ENCODE assay signal across 7 mouse cellular contexts in the genomic region with DNA sequence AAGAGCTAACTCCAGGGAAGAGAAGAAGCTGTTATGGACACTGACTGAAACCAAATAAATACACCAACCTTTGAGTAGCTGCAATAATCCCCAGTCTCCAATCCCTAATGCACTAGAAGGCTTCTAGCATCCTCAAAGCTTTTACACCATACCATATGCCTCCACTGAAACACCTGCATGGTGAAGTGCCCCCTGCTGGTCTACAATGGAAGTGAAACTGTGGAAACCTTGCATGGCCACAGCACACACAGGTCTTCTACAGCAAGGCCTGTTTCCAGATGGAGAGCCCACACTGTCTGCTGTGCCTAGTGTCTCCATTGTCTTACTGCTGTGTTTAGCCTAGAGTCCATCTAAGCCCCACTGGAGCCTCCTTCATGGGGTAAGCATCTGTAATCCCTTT. TPM values are rescaled to one million over a fixed set of nuclear protein-coding genes. Genes with fewer than 3 reads are reported as not detected.
DNase-seq lines count a peak whose midpoint lies in the region; ATAC-seq and TF ChIP-seq lines count a peak whose summit lies in the region.

No protein-coding gene starts in this region.

- H3K4me3 ChIP-seq in midbrain, embryonic 11.5 days (ENCODE audit: low read depth, low read length) = no peak overlapping the region
- H3K4me3 ChIP-seq in midbrain, embryonic 16.5 days (ENCODE audit: low read depth, low read length) = no peak overlapping the region
- H3K4me3 ChIP-seq in limb, embryonic 10.5 days = no peak overlapping the region

- peak; percentile 91 for DNase-seq in midbrain, embryonic 11.5 days (ENCODE audit: low spot score, missing footprints)
- DNase-seq in MN1 (ENCODE audit: low spot score) = peak; percentile 67
- DNase-seq in brain, embryonic 14.5 days (ENCODE audit: low read depth) = peak; percentile 46
- peak; percentile 45 to 58 for DNase-seq in frontal cortex, postnatal 36 days (ENCODE audit: low spot score in 2 of 2)
- peak; percentile 63 for DNase-seq in limb, embryonic 10.5 days (ENCODE audit: low spot score)
- peak; percentile 57 for DNase-seq in retina, postnatal 7 days (ENCODE audit: low read depth, low spot score)

- no peak overlapping the region for H3K27ac ChIP-seq in midbrain, embryonic 11.5 days (ENCODE audit: low read depth, low read length)
- no peak overlapping the region for H3K27ac ChIP-seq in midbrain, embryonic 16.5 days (ENCODE audit: low read length)
- no peak overlapping the region for H3K27ac ChIP-seq in limb, embryonic 10.5 days

- H3K36me3 ChIP-seq in midbrain, embryonic 11.5 days (ENCODE audit: control insufficient read depth, insufficient read depth, low read length) = peaks cover 3% of the 10 kb centered on the region; the same call in 1 of the 2 replicates
- H3K36me3 ChIP-seq in midbrain, embryonic 16.5 days (ENCODE audit: control insufficient read depth, insufficient read depth, low read length) = peaks cover 33% of the 10 kb centered on the region
- H3K36me3 ChIP-seq in limb, embryonic 10.5 days = peaks cover 67% of the 10 kb centered on the region

- no peak for TF ChIP-seq POLR2A in brain, embryonic 14.5 days (IDR thresholded peaks at IDR 0.05; ENCODE audit: borderline replicate concordance, extremely low read depth, insufficient read depth, insufficient read length, poor library complexity, severe bottlenecking)

- ATAC-seq in midbrain, embryonic 11.5 days (ENCODE audit: low FRiP score) = no peak
- ATAC-seq in midbrain, embryonic 16.5 days = no peak

- H3K4me2 ChIP-seq in midbrain, embryonic 11.5 days = no peak overlapping the region
- H3K4me2 ChIP-seq in midbrain, embryonic 16.5 days (ENCODE audit: low read length) = no peak overlapping the region

- no peaks in the 10 kb centered on the region for H3K4me1 ChIP-seq in midbrain, embryonic 11.5 days (ENCODE audit: control insufficient read depth, insufficient read depth, low read length)
- H3K4me1 ChIP-seq in midbrain, embryonic 16.5 days (ENCODE audit: control insufficient read depth, insufficient read depth, low read length) = no peaks in the 10 kb centered on the region
- no peaks in the 10 kb centered on the region for H3K4me1 ChIP-seq in limb, embryonic 10.5 days

- H3K9ac ChIP-seq in midbrain, embryonic 11.5 days (ENCODE audit: low read length) = no peak overlapping the region
- H3K9ac ChIP-seq in midbrain, embryonic 16.5 days (ENCODE audit: low read depth, low read length) = no peak overlapping the region

- no peaks in the 10 kb centered on the region for H3K9me3 ChIP-seq in midbrain, embryonic 11.5 days (ENCODE audit: control insufficient read depth, low read length)
- H3K9me3 ChIP-seq in midbrain, embryonic 16.5 days (replicated peaks; ENCODE audit: control insufficient read depth, low read length, poor library complexity, severe bottlenecking) = no peaks in the 10 kb centered on the region
- no peaks in the 10 kb centered on the region for H3K9me3 ChIP-seq in limb, embryonic 10.5 days (replicated peaks)

- TF ChIP-seq CTCF in brain, embryonic 14.5 days (IDR thresholded peaks at IDR 0.05; ENCODE audit: borderline replicate concordance, extremely low read depth, insufficient read depth, insufficient read length) = peak; percentile 75; the same call in 1 of the 2 replicates

- no peaks in the 10 kb centered on the region for H3K27me3 ChIP-seq in midbrain, embryonic 11.5 days (ENCODE audit: control insufficient read depth, insufficient read depth, low read length)
- no peaks in the 10 kb centered on the region for H3K27me3 ChIP-seq in midbrain, embryonic 16.5 days (ENCODE audit: control insufficient read depth, insufficient read depth, low read depth, low read length)
- no peaks in the 10 kb centered on the region for H3K27me3 ChIP-seq in limb, embryonic 10.5 days (ENCODE audit: low read depth, poor library complexity, severe bottlenecking)

RNA-seq across cellular contexts. Expression of a gene that starts 10.1 kb away (rescaled TPM):
- 137 and 160 TPM in 2 replicates for polyA plus RNA-seq in midbrain, embryonic 11.5 days (2014; fragmentation: Nextera tagmentation; extraction: Ambion mirVana)
- 94.6 and 94.8 TPM in 2 replicates for polyA plus RNA-seq in midbrain, embryonic 16.5 days (2015; fragmentation: Nextera tagmentation; extraction: Ambion mirVana)
- polyA plus RNA-seq in brain, embryonic 14.5 days (2012; rRNA removed) = 46.9 and 52.6 TPM in 2 replicates
- 129 and 133 TPM in 2 replicates for polyA plus RNA-seq in limb, embryonic 10.5 days (2016; fragmentation: Nextera tagmentation; extraction: Ambion mirVana)

RNA-seq across cellular contexts. Expression of a gene that starts 25.5 kb away (rescaled TPM):
- 16.7 and 18.4 TPM in 2 replicates for polyA plus RNA-seq in midbrain, embryonic 11.5 days (2014; fragmentation: Nextera tagmentation; extraction: Ambion mirVana)
- polyA plus RNA-seq in midbrain, embryonic 16.5 days (2015; fragmentation: Nextera tagmentation; extraction: Ambion mirVana) = 20.2 and 21.7 TPM in 2 replicates
- 19.3 and 24.0 TPM in 2 replicates for polyA plus RNA-seq in brain, embryonic 14.5 days (2012; rRNA removed)
- polyA plus RNA-seq in limb, embryonic 10.5 days (2016; fragmentation: Nextera tagmentation; extraction: Ambion mirVana) = 8.6 and 13.5 TPM in 2 replicates

RNA-seq across cellular contexts. Expression of a gene that starts 38.7 kb away (rescaled TPM):
- 42.4 and 46.3 TPM in 2 replicates for polyA plus RNA-seq in midbrain, embryonic 11.5 days (2014; fragmentation: Nextera tagmentation; extraction: Ambion mirVana)
- 27.9 and 31.6 TPM in 2 replicates for polyA plus RNA-seq in midbrain, embryonic 16.5 days (2015; fragmentation: Nextera tagmentation; extraction: Ambion mirVana)
- 35.4 and 36.9 TPM in 2 replicates for polyA plus RNA-seq in brain, embryonic 14.5 days (2012; rRNA removed)
- 34.1 and 39.0 TPM in 2 replicates for polyA plus RNA-seq in limb, embryonic 10.5 days (2016; fragmentation: Nextera tagmentation; extraction: Ambion mirVana)
